Mouse (Mus musculus) olfactory bulb, adult 2 months (tissue): ENCODE measurements around the gene Zer1. TPM values are rescaled to one million over a fixed set of nuclear protein-coding genes. Genes with fewer than 3 reads are reported as not detected.
A peak's percentile ranks its signal among the peaks of the same experiment; 100 is the strongest.
"Not testable (repeated sequence)": the region's sequence is repeated elsewhere in the genome, so short reads cannot be mapped to it uniquely, and the experiment has no call there.

Experiments used
- H3K27ac ChIP-seq: fragments of 200-500 bp; 2 replicates; pipeline ENCODE4 v1.5.1; 2012; ENCODE audit warnings: low read depth, low read length; ENCODE audit not compliant: insufficient read depth
- H3K4me1 ChIP-seq: fragments of 200-500 bp; 2 replicates; pipeline ENCODE4 v1.6.1; 2012; ENCODE audit warnings: low read length; ENCODE audit not compliant: control insufficient read depth, insufficient read depth
- H3K4me3 ChIP-seq: fragments of 200-500 bp; 2 replicates; pipeline ENCODE4 v1.5.1; 2012; ENCODE audit warnings: mild to moderate bottlenecking, low read depth, low read length, moderate library complexity; ENCODE audit not compliant: insufficient read depth
- CTCF ChIP-seq: fragments of 200-500 bp; IDR thresholded peaks from 2 replicates; pipeline ENCODE4 v1.5.1; 2012; ENCODE audit warnings: low read depth, mild to moderate bottlenecking, low read length, moderate library complexity; ENCODE audit not compliant: insufficient read depth
- POLR2A ChIP-seq: fragments of 200-500 bp; IDR thresholded peaks from 2 replicates; pipeline ENCODE4 v1.6.1; 2012; ENCODE audit warnings: mild to moderate bottlenecking, low read depth, low read length, moderate library complexity; ENCODE audit not compliant: insufficient read depth
- WGBS: fragments of 180-500 bp; shearing (Covaris S2); methylation state at CpG from one replicate; pipeline ENCODE4 v1.1.7; 2018; 5-methylcytosine and 5-hydroxymethylcytosine counted together
- polyA plus RNA-seq: library from polyadenylated mRNA; stranded (reverse); fragments of >200 nt; gene quantifications from 2 replicates; pipeline ENCODE4 v1.2.4, GENCODE M21; 2012; ENCODE audit warnings: low replicate concordance; ENCODE audit not compliant: missing spikeins, insufficient read depth, insufficient read length

The Zer1 gene
- polyA plus RNA-seq, 1 experiment: not detected

GRCm38 (mm10) chr2:30132801-30133612 lies 8.6 kb upstream of the Zer1 start:
- TF ChIP-seq CTCF (no peak), POLR2A (no peak)
- peak overlapping the region; percentile 18; the same call in 1 of the 2 replicates for H3K27ac ChIP-seq
- peaks cover 19% of the 10 kb centered on the region for H3K4me1 ChIP-seq
- peak overlapping the region; percentile 87 for H3K4me3 ChIP-seq
- 10% methylated on average over 16 of the region's 16 CpGs for WGBS

- not testable (repeated sequence) for H3K27ac ChIP-seq, H3K4me3 ChIP-seq
- 57% methylated on average over 5 of the region's 5 CpGs for WGBS
- peaks cover 12% of the 10 kb centered on the region for H3K4me1 ChIP-seq
Measured at GRCm38 (mm10) chr2:30131240-30131639, 6.9 kb upstream of the Zer1 start.

- 83% methylated on average over 4 of the region's 4 CpGs for WGBS
- H3K27ac ChIP-seq: no peak overlapping the region
- no peak for TF ChIP-seq POLR2A
- no peak for TF ChIP-seq CTCF
Measured at GRCm38 (mm10) chr2:30130156-30130555, 5.8 kb upstream of the Zer1 start.

GRCm38 (mm10) chr2:30128789-30129188 lies 4.4 kb upstream of the Zer1 start:
- 29% methylated on average over 2 of the region's 2 CpGs for WGBS
- H3K4me1 ChIP-seq: peaks cover 2% of the 10 kb centered on the region; the same call in 1 of the 2 replicates
- TF ChIP-seq POLR2A: no peak
- no peak for TF ChIP-seq CTCF
- H3K4me3 ChIP-seq: no peak overlapping the region
- H3K27ac ChIP-seq: no peak overlapping the region

More at GRCm38 (mm10) chr2:30130156-30130555, 5.8 kb upstream of the Zer1 start:
- Histone ChIP-seq H3K4me1 (peaks cover 10% of the 10 kb centered on the region), H3K4me3 (no peak overlapping the region)

- under 1% methylated on average over 44 of the region's 44 CpGs for WGBS
- peaks cover 28% of the 10 kb centered on the region for H3K4me1 ChIP-seq
- peak overlapping the region; percentile 98 for H3K27ac ChIP-seq
- peak overlapping the region; percentile 97 for H3K4me3 ChIP-seq
- no peak for TF ChIP-seq CTCF
- no peak for TF ChIP-seq POLR2A
Measured at GRCm38 (mm10) chr2:30123729-30124471, 485 bp downstream of the Zer1 start.

- peak overlapping the region; percentile 16; the same call in 1 of the 2 replicates for H3K27ac ChIP-seq
- peaks cover 35% of the 10 kb centered on the region for H3K4me1 ChIP-seq
- TF ChIP-seq POLR2A (no peak), CTCF (no peak)
- WGBS: 58% methylated on average over 5 of the region's 5 CpGs
- peak overlapping the region; percentile 19; the same call in 1 of the 2 replicates for H3K4me3 ChIP-seq
Measured at GRCm38 (mm10) chr2:30122766-30123165, 1.6 kb downstream of the Zer1 start.

GRCm38 (mm10) chr2:30120269-30120668 lies 4.1 kb downstream of the Zer1 start:
- 41% methylated on average over 4 of the region's 4 CpGs for WGBS
- Histone ChIP-seq H3K4me3 (no peak overlapping the region), H3K4me1 (peaks cover 35% of the 10 kb centered on the region), H3K27ac (peak overlapping the region; percentile 86)
- TF ChIP-seq CTCF: no peak
- no peak for TF ChIP-seq POLR2A

- 0 out of 2 replicates have a peak overlapping the region, but pooled peaks have one; percentile 2 for H3K4me3 ChIP-seq
- TF ChIP-seq POLR2A (no peak), CTCF (no peak)
- 11% methylated on average over 6 of the region's 6 CpGs for WGBS
- peaks cover 35% of the 10 kb centered on the region for H3K4me1 ChIP-seq
- peak overlapping the region; percentile 86 for H3K27ac ChIP-seq
Measured at GRCm38 (mm10) chr2:30119641-30120051, 4.7 kb downstream of the Zer1 start.

- TF ChIP-seq POLR2A: no peak
- TF ChIP-seq CTCF: no peak
- H3K4me1 ChIP-seq: no peaks in the 10 kb centered on the region
- 92% methylated on average over 5 of the region's 5 CpGs for WGBS
Measured at GRCm38 (mm10) chr2:30112564-30112963, 11.8 kb downstream of the Zer1 start.

More at GRCm38 (mm10) chr2:30112564-30112963, 11.8 kb downstream of the Zer1 start:
- Histone ChIP-seq H3K27ac (no peak overlapping the region), H3K4me3 (no peak overlapping the region)
